Mouse (Mus musculus): ENCODE results near the gene Kmt2a.
A peak's percentile ranks its signal among the peaks of the same experiment; 100 is the strongest.

Gene Kmt2a

GRCm38 (mm10) chr9:44817522-44817921 lies 63.6 kb downstream of the Kmt2a start:
- no peak for DNase-seq (ENCODE audit: low read depth)

GRCm38 (mm10) chr9:44814179-44814578 lies 66.9 kb downstream of the Kmt2a start:
- no peak for DNase-seq (ENCODE audit: low read depth)

- no peak for DNase-seq (ENCODE audit: low read depth)
Observed at GRCm38 (mm10) chr9:44810316-44810715, 70.8 kb downstream of the Kmt2a start.

GRCm38 (mm10) chr9:44807778-44808177 lies 73.3 kb downstream of the Kmt2a start:
- DNase-seq (ENCODE audit: low read depth), result no peak

- no peak for DNase-seq (ENCODE audit: low read depth)
Observed at GRCm38 (mm10) chr9:44807141-44807540, 74.0 kb downstream of the Kmt2a start.

GRCm38 (mm10) chr9:44805536-44805935 lies 75.6 kb downstream of the Kmt2a start:
- no peak for DNase-seq (ENCODE audit: low read depth)

- no peak for DNase-seq (ENCODE audit: low read depth)
Observed at GRCm38 (mm10) chr9:44804678-44805077, 76.4 kb downstream of the Kmt2a start.

GRCm38 (mm10) chr9:44802808-44803450 lies 78.2 kb downstream of the Kmt2a start, which contains the start of gene Ttc36:
Ttc36 (minus strand) TSS chr9:44803072.
- DNase-seq (ENCODE audit: low read depth), result no peak

- DNase-seq (ENCODE audit: low read depth), result no peak
Observed at GRCm38 (mm10) chr9:44801669-44802068, 79.4 kb downstream of the Kmt2a start.

- DNase-seq (ENCODE audit: low read depth), result no peak
Observed at GRCm38 (mm10) chr9:44799958-44800324, 81.2 kb downstream of the Kmt2a start.

- peak; percentile 55 for DNase-seq (ENCODE audit: low read depth)
Observed at GRCm38 (mm10) chr9:44799102-44799957, 81.8 kb downstream of the Kmt2a start, which contains the start of gene Tmem25. Tmem25 (minus strand) TSS chr9:44799307.

- DNase-seq (ENCODE audit: low read depth), result no peak
Observed at GRCm38 (mm10) chr9:44798298-44798697, 82.8 kb downstream of the Kmt2a start.

GRCm38 (mm10) chr9:44792842-44793241 lies 88.3 kb downstream of the Kmt2a start:
- DNase-seq (ENCODE audit: low read depth), result no peak

GRCm38 (mm10) chr9:44772750-44773651 lies 108.1 kb downstream of the Kmt2a start:
- peak; percentile 97 for DNase-seq (ENCODE audit: low read depth)

GRCm38 (mm10) chr9:44772392-44772749 lies 108.7 kb downstream of the Kmt2a start:
- no peak for DNase-seq (ENCODE audit: low read depth)

- peak; percentile 21 for DNase-seq (ENCODE audit: low read depth)
Observed at GRCm38 (mm10) chr9:44771376-44771775, 109.7 kb downstream of the Kmt2a start.

- DNase-seq (ENCODE audit: low read depth), result peak; percentile 42
Observed at GRCm38 (mm10) chr9:44768029-44768394, 113.1 kb downstream of the Kmt2a start.

- DNase-seq (ENCODE audit: low read depth), result peak; percentile 91
Observed at GRCm38 (mm10) chr9:44767101-44768028, 113.7 kb downstream of the Kmt2a start, which contains the start of the genes Arcn1 and Ift46. Arcn1 (minus strand) TSS chr9:44767845. Ift46 (plus strand) TSS chr9:44767908.

- no peak for DNase-seq (ENCODE audit: low read depth)
Observed at GRCm38 (mm10) chr9:44760873-44761272, 120.2 kb downstream of the Kmt2a start.
